Mouse (Mus musculus): ENCODE data around the gene Morn5. TPM values are rescaled to one million over a fixed set of nuclear protein-coding genes. Genes with fewer than 3 reads are reported as not detected.
A peak's percentile ranks its signal among the peaks of the same experiment; 100 is the strongest.

Morn5 gene
- polyA plus RNA-seq, 1 experiment from 2014 or later: not detected

DNA sequence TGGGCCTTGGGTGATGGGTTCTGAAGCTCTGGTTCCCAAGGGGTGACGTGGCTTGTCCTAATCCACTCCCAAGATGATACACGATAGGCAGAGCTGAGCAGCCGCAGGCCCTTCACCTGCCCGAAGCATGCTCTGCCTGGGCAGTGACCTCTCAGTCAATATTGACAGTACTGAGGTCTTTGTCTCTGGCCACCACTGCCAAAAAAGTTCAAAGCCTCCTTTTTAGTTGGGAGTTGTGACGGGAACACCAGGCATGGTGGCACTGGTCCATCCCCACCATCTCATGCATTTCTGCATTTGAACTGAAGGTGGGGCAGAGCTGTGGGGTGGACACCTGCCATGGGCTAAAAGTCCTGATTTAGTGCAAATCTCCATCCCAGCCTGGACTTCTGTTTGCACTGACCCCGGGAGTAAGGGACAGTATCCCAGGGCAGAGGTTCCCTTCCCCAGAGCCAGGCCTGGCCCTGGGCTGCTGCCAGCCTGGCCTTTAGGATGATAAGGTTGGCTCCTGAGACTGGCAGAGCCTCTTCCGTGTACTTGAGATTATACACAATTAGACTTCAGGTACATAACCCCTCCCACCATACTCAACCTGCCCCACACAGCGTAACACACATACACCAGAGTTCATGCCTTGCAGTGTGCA, 22.5 kb downstream of the Morn5 start:
- DNase-seq: no peak
- no peak overlapping the region for H3K27ac ChIP-seq
- 61% methylated on average over 8 of the region's 8 CpGs for WGBS (ENCODE audit: insufficient replicate concordance)

DNA sequence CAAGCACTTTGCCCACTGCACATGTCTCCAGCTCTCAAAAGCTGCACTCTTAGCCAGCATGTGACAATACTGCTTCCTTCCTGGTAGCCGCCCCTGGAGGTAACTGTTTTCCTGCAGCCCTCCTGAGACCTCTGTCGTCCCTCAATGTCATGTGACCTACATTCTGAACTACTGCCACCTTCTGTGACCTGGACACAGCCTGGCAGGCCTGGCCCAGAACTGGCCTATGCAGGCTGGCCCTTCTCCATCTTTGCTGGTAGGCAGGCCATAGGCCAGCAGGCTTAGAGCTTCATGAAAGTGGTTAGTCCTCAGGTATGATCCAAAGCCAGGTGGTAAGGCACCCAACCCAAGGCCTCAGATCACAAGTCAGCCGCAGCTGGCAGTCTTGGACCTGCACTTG, 24.5 kb downstream of the Morn5 start:
- H3K9ac ChIP-seq: no peak overlapping the region
- peaks cover 9% of the 10 kb centered on the region; the same call in 1 of the 2 replicates for H3K27me3 ChIP-seq
- H3K36me3 ChIP-seq: no peaks in the 10 kb centered on the region
- no peaks in the 10 kb centered on the region for H3K9me3 ChIP-seq (replicated peaks)
- no peak overlapping the region for H3K27ac ChIP-seq
- WGBS (ENCODE audit: insufficient replicate concordance): 42% methylated on average over 3 of the region's 3 CpGs
- H3K4me1 ChIP-seq (replicated peaks): no peaks in the 10 kb centered on the region
- H3K4me3 ChIP-seq (replicated peaks): no peak overlapping the region
- no peak overlapping the region for H3K4me2 ChIP-seq
- no peak for DNase-seq
- ATAC-seq (ENCODE audit: low read depth): no peak

More for the DNA sequence above, 22.5 kb downstream of the Morn5 start:
- Histone ChIP-seq H3K9ac (no peak overlapping the region), H3K4me3 (replicated peaks) (no peak overlapping the region), H3K4me2 (no peak overlapping the region), H3K9me3 (replicated peaks) (no peaks in the 10 kb centered on the region), H3K36me3 (no peaks in the 10 kb centered on the region), H3K27me3 (no peaks in the 10 kb centered on the region), H3K4me1 (replicated peaks) (no peaks in the 10 kb centered on the region)
- peak; percentile 43 for ATAC-seq (ENCODE audit: low read depth)

DNA sequence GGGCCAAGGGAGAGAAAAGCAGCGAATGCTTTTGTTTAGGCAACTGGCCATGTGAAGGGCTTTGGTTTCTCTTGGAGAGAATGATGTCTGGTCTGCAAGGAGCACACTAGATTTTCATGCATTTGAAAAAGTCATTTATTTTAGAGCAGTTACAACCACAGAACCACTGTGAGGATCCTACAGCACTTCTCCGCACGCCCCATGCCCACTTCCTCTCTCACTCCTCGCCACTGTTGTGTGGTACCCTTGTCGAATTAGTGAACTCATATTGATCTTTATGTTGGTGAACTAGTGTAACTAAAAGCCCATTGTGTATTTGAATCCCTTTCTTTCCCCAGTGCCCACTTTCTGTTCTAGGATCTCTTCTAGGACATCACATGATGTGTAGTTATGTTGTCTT, 26.0 kb downstream of the Morn5 start:
- Histone ChIP-seq H3K36me3 (no peaks in the 10 kb centered on the region), H3K27ac (no peak overlapping the region), H3K4me1 (replicated peaks) (no peaks in the 10 kb centered on the region), H3K27me3 (peaks cover 11% of the 10 kb centered on the region; the same call in 1 of the 2 replicates), H3K9me3 (replicated peaks) (no peaks in the 10 kb centered on the region), H3K4me2 (no peak overlapping the region), H3K4me3 (replicated peaks) (no peak overlapping the region), H3K9ac (no peak overlapping the region)
- DNase-seq (no peak), ATAC-seq (ENCODE audit: low read depth) (no peak)
- WGBS (ENCODE audit: insufficient replicate concordance): 57% methylated on average over 5 of the region's 5 CpGs

DNA sequence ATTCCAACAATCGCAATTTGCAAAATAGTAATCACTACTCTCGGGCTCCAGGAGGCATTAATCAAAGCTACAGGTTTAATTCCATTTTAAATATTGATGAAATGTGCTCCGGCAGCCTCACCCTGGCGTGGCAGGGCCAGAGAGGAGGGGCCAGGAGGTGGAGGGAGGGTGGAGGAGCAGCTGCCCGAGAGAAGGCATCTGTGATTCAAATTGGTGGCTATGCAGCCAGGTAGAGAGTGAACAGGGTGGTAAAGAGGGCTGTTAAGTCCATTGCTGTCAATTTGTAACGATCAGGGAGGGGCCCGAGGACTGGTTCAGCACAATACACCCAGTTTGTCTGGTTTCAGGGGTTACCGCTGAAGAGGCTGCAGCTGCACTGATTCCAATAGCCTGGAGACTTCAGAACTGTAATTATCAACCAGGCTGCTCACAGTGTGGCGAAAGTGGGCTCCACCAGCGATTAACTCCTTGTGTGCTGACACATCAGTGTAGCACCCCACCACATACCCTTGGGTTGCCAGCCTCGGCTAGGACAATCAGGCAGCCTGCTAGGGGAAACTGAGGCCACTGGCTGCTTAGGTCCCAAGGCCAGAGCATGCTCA, 28.0 kb downstream of the Morn5 start:
- ATAC-seq (ENCODE audit: low read depth): no peak
- 27% methylated on average over 11 of the region's 11 CpGs for WGBS (ENCODE audit: insufficient replicate concordance)
- no peaks in the 10 kb centered on the region for H3K9me3 ChIP-seq (replicated peaks)
- no peak overlapping the region for H3K4me2 ChIP-seq
- no peaks in the 10 kb centered on the region for H3K36me3 ChIP-seq
- H3K4me1 ChIP-seq (replicated peaks): no peaks in the 10 kb centered on the region
- peaks cover 11% of the 10 kb centered on the region; the same call in 1 of the 2 replicates for H3K27me3 ChIP-seq
- DNase-seq: no peak
- no peak overlapping the region for H3K4me3 ChIP-seq (replicated peaks)
- no peak overlapping the region for H3K9ac ChIP-seq
- no peak overlapping the region for H3K27ac ChIP-seq

DNA sequence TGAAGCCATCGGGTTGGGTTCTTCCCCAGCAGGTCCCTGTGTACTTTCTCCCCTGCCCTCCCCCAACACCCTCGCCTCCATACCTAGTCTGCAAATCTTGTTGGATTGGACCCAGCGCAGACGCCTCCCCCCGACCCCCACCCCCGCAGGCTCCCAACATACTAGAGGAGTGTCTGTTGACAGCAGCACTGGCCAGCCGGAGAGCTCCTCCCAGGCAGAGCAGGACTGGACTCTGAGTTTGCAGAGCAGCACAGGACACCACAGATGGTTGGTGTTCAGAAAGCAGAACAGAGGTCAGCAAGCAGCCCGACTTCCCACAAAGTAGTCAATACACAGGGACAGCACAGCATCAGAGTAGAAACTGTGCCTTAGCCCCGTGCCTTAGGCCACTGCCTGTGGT, 32.2 kb downstream of the Morn5 start:
- H3K27me3 ChIP-seq: peaks cover 22% of the 10 kb centered on the region; the same call in 1 of the 2 replicates
- no peak overlapping the region for H3K4me3 ChIP-seq (replicated peaks)
- WGBS (ENCODE audit: insufficient replicate concordance): 34% methylated on average over 9 of the region's 9 CpGs
- no peak overlapping the region for H3K27ac ChIP-seq
- peak; percentile 87 for ATAC-seq (ENCODE audit: low read depth)
- H3K9ac ChIP-seq: no peak overlapping the region
- no peak overlapping the region for H3K4me2 ChIP-seq
- no peaks in the 10 kb centered on the region for H3K4me1 ChIP-seq (replicated peaks)
- no peak for DNase-seq
- H3K36me3 ChIP-seq: no peaks in the 10 kb centered on the region
- H3K9me3 ChIP-seq (replicated peaks): no peaks in the 10 kb centered on the region

DNA sequence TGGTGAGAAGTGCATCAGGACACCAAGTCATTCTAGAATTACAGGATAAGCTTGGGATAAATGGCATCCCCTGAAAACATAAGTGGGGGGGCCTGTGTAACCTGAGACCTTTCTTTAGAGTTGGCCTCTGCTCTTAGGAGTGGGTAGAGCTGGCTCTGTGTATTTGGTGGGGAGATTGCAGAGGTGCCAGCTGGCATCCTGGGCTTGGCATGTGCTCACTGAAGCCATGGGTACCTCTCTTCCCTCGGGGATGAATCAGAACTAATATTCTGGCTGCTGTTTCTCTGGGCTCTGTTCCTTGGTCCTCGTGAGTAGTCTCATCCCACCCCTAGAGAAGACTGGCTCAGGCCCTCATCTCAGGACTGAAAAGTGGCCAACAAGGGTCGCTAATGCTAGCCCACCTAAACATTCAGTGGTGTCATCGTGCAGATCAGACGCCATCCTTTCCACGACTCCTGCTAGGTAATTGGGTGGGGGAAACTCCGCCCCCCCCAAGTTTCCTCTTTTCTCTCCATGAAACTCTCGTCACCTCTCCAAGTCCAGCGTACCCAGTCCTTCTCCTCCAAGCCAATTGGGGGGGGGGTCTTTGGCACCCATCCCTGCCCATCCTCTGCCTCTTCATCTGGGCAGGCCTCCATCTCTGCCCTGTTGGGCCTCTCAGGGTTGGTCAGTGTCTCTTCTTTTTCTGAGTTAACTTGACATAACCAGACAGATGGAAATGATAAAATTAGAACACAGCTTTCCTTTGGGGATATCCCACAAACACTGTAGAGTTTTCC, 33.7 kb downstream of the Morn5 start:
- Histone ChIP-seq H3K9me3 (replicated peaks) (no peaks in the 10 kb centered on the region), H3K4me1 (replicated peaks) (no peaks in the 10 kb centered on the region), H3K4me2 (no peak overlapping the region), H3K4me3 (replicated peaks) (no peak overlapping the region), H3K36me3 (no peaks in the 10 kb centered on the region), H3K9ac (no peak overlapping the region), H3K27ac (no peak overlapping the region), H3K27me3 (peaks cover 29% of the 10 kb centered on the region)
- no peak for DNase-seq
- ATAC-seq (ENCODE audit: low read depth): no peak
- WGBS (ENCODE audit: insufficient replicate concordance): 57% methylated on average over 9 of the region's 9 CpGs

DNA sequence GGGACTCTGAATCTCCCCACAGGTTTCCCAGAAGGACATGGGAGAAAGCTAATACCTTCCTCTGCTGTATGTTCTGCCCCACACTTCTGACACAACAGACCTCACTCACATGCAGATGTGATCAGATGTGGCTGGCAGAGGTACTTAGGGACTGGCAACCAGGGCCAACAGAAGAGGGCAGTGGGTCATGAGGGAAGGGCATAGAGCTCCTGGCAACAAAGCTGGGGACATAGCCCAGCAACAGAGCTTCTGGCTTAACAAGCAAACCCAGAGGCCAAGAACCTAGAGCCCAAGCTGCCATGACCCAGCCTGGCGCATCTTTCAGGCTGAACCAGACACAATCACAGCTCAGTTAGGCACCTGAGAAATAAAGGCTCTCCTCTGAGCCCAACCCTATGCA, 35.8 kb downstream of the Morn5 start:
- no peak overlapping the region for H3K4me3 ChIP-seq (replicated peaks)
- no peak for DNase-seq
- ATAC-seq (ENCODE audit: low read depth): no peak
- no peak overlapping the region for H3K4me2 ChIP-seq
- H3K4me1 ChIP-seq (replicated peaks): no peaks in the 10 kb centered on the region
- no peaks in the 10 kb centered on the region for H3K36me3 ChIP-seq
- no peaks in the 10 kb centered on the region for H3K9me3 ChIP-seq (replicated peaks)
- H3K27ac ChIP-seq: no peak overlapping the region
- no peak overlapping the region for H3K9ac ChIP-seq
- peaks cover 44% of the 10 kb centered on the region for H3K27me3 ChIP-seq
- WGBS (ENCODE audit: insufficient replicate concordance): 89% methylated on average over 1 of the region's 1 CpGs

DNA sequence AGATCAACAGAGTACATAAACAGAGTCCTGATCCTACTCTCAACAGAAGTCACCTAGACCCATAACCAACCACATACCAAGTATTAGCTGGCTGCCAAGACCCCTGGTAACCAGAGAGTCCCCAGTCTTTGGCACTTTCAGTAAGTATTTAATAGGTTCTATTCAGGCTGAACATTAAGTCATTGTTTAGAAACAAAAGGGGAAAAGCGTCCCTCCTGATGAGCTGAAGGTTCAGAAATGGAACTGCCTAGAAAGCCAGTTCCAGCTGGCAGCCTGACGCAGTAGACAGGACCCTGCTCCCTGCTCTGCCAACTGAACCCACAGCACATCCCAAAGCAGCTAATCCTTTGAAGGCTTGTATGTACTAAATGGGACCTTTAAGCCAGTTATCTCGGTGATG, 39.9 kb downstream of the Morn5 start:
- DNase-seq (no peak), ATAC-seq (ENCODE audit: low read depth) (no peak)
- H3K9ac ChIP-seq: no peak overlapping the region
- H3K9me3 ChIP-seq (replicated peaks): no peaks in the 10 kb centered on the region
- peaks cover 86% of the 10 kb centered on the region for H3K27me3 ChIP-seq
- WGBS (ENCODE audit: insufficient replicate concordance): 53% methylated on average over 3 of the region's 3 CpGs
- H3K36me3 ChIP-seq: no peaks in the 10 kb centered on the region
- peaks cover 13% of the 10 kb centered on the region for H3K4me1 ChIP-seq (replicated peaks)
- no peak overlapping the region for H3K4me2 ChIP-seq
- H3K27ac ChIP-seq: no peak overlapping the region
- no peak overlapping the region for H3K4me3 ChIP-seq (replicated peaks)

DNA sequence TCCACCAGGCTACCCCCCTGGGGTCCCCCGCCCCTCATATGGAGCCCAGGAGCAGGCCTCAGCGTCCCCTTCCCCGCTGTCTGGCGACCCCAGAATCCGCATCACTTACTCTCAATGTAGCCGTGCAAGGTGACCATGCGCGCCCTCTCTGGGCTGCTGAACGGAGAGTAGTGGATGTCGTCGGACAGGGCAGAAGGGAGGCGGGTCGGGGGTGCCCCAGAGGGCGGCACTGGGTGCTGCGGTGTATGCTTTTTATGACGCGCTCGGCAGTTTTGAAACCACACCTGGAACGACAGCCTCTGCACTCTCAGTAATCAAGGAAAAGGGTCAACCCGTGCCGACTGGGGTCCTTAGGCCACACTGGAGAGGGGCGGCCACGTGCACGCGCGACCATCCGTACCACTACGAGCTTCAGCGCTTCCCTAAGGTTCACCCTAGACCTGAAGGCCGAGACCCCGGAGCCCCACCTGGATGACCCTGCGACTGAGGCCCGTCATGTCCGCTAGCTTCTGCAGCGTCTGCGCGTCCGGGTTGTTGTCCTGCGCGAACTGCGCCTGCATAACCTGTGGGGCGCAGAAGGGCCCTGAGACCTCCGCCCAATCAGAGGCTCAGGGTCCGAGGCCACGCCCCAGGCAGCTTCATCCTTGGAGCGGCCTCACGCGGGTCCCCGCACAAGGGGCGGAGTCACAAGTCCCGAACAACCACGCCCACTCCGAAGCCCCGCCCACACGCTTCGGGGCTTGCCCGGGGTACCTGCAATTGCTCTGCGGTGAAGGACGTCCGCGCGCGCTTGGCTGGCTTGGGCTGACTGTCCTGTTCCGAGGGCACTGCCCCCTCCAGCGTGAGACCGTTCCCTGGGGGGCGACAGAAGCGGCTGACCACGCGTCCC, 41.8 kb downstream of the Morn5 start:
- no peak overlapping the region for H3K9ac ChIP-seq
- H3K4me3 ChIP-seq (replicated peaks): peak overlapping the region; percentile 56
- 1% methylated on average over 70 of the region's 70 CpGs for WGBS (ENCODE audit: insufficient replicate concordance)

DNA sequence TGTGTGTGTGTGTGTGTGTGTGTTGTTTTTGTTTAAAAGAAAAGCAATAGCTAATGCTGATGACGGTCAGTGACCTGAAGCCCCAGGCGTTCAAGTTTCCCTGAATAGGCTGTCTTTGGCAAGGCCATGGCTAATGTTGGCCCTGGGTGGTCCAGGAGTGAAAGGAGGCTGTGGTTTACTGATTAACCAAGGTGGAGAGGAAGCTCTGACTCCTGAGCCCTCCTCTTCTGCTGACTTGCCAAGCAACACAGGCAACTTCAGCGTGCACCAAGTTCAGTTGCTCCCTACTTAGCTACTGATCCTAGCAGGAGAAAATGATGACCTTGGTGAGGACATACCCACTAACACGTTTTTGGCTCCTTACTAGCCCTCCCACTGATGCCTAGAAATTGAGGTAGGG, 43.5 kb downstream of the Morn5 start:
- H3K4me2 ChIP-seq: no peak overlapping the region
- ATAC-seq (ENCODE audit: low read depth) (no peak), DNase-seq (no peak)
- WGBS (ENCODE audit: insufficient replicate concordance): 14% methylated on average over 4 of the region's 4 CpGs
- H3K9ac ChIP-seq: no peak overlapping the region
- peaks cover 13% of the 10 kb centered on the region for H3K4me1 ChIP-seq (replicated peaks)
- no peaks in the 10 kb centered on the region for H3K9me3 ChIP-seq (replicated peaks)
- peaks cover 99% of the 10 kb centered on the region for H3K27me3 ChIP-seq
- H3K4me3 ChIP-seq (replicated peaks): no peak overlapping the region
- no peak overlapping the region for H3K27ac ChIP-seq
- no peaks in the 10 kb centered on the region for H3K36me3 ChIP-seq

More for the DNA sequence above, 41.8 kb downstream of the Morn5 start:
- no peaks in the 10 kb centered on the region for H3K9me3 ChIP-seq (replicated peaks)
- H3K27ac ChIP-seq: no peak overlapping the region
- H3K27me3 ChIP-seq: peaks cover 98% of the 10 kb centered on the region
- H3K4me1 ChIP-seq (replicated peaks): peaks cover 13% of the 10 kb centered on the region
- peak overlapping the region; percentile 74 for H3K4me2 ChIP-seq
- peak; percentile 83 for ATAC-seq (ENCODE audit: low read depth)
- DNase-seq: peak; percentile 80
- H3K36me3 ChIP-seq: no peaks in the 10 kb centered on the region

DNA sequence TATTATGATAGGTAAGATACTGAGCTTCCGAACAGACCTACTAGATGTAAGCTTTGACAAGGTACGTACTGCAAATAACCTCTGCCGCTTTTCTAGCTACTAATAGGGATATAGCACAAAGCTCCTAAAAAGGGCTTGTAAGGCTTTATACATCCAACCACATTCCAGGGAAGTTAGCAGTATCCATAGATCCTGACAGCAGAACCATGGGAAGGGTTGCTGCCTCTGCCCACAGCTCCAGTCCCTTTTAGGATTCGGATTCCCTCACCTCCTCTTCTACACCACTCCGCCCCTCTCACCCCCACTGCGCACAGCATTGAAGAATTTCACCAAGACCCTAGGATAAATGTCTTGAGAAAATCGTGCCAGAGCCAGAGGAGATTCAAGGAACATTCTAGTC, 44.0 kb downstream of the Morn5 start:
- H3K4me1 ChIP-seq (replicated peaks): peaks cover 13% of the 10 kb centered on the region
- H3K4me2 ChIP-seq: no peak overlapping the region
- no peaks in the 10 kb centered on the region for H3K36me3 ChIP-seq
- ATAC-seq (ENCODE audit: low read depth): no peak
- DNase-seq: no peak
- H3K4me3 ChIP-seq (replicated peaks): no peak overlapping the region
- H3K9ac ChIP-seq: no peak overlapping the region
- WGBS (ENCODE audit: insufficient replicate concordance): 33% methylated on average over 7 of the region's 7 CpGs
- peaks cover 100% of the 10 kb centered on the region for H3K27me3 ChIP-seq
- no peaks in the 10 kb centered on the region for H3K9me3 ChIP-seq (replicated peaks)
- H3K27ac ChIP-seq: no peak overlapping the region

Measured in liver, embryonic 13.5 days (tissue).